Mouse (Mus musculus) G1E (cell line): ENCODE measurements around the gene Olfr555.

ENCODE experiments used
- CTCF ChIP-seq: IDR thresholded peaks from 2 replicates; pipeline ENCODE4 v1.5.1; 2012; ENCODE audit warnings: low read depth, low read length, inconsistent platforms, mixed read lengths
- GATA1 ChIP-seq: IDR thresholded peaks from 2 replicates; pipeline ENCODE4 v1.6.1; 2012; ENCODE audit warnings: borderline replicate concordance, low read length, inconsistent platforms, mixed read lengths
- GATA2 ChIP-seq: IDR thresholded peaks from 2 replicates; pipeline ENCODE4 v1.6.1; 2012; ENCODE audit warnings: low read depth, low read length, inconsistent platforms, borderline replicate concordance
- POLR2AphosphoS5 ChIP-seq: IDR thresholded peaks from 2 replicates; pipeline ENCODE4 v1.6.1; 2012; ENCODE audit warnings: low read depth, low read length, inconsistent platforms; ENCODE audit not compliant: insufficient replicate concordance
- TAL1 ChIP-seq: conservative IDR thresholded peaks from 2 replicates; pipeline ENCODE4 v1.6.1; 2012; ENCODE audit warnings: low read depth, low read length, inconsistent platforms, mixed read lengths

DNA sequence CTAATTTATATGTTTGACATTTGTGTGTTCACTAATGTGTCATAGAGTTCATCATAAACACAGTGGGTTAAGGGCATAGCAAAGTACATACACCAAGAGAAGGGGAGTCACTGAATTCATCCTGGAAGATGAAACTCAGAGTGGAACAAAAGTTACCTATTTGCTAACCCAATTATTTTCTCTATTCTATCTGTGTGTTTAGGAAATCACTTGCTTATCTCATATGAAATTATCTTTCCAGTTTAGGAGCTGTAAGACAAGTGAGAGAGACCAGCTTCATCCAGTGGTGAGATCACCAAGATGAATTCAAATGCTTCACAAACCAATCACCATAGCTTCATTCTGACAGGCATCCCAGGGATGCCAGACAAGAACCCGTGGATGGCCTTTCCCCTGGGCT lies at the start of gene Olfr555:
- TF ChIP-seq TAL1: no peak
- no peak for TF ChIP-seq CTCF
- TF ChIP-seq GATA1: no peak
- no peak for TF ChIP-seq POLR2AphosphoS5
- TF ChIP-seq GATA2: no peak
